Mouse (Mus musculus) cerebellum, adult 11 months (tissue): ENCODE measurements around the gene Ier5.

Source experiments
- DNase-seq: peaks from one replicate; pipeline ENCODE4 v3.0.0; 2022

Gene Ier5

DNA sequence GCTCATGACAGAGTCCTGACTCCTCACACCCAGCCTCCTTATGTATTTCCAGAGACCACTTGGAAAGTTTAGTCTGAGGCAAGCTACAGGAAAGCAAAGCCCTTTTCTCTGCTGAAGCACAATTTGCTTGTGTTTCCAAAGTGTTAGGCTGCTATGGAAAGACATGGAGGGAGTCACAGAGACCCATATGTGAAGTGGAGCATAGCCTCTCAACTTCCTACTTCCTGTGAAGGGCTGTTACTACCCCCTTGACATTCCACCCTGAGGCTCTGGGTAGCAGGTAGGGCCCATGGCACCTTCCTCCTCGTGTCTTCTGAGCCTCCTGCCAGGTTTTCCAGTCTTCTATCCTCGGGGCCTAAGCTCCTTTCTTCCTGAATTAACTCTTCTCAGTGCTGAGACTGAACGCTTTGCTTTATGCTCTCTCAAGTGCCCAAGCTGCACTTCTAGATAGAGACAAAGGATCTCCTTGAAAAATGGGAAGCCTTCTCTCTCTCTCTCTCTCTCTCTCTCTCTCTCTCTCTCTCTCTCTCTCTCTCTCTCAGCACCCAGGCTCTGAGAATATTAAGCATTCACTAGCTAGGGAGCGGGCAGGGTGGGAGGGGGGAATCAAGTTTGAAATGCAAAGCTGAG, 47.2 kb downstream of the Ier5 start:
- DNase-seq = no peak

DNA sequence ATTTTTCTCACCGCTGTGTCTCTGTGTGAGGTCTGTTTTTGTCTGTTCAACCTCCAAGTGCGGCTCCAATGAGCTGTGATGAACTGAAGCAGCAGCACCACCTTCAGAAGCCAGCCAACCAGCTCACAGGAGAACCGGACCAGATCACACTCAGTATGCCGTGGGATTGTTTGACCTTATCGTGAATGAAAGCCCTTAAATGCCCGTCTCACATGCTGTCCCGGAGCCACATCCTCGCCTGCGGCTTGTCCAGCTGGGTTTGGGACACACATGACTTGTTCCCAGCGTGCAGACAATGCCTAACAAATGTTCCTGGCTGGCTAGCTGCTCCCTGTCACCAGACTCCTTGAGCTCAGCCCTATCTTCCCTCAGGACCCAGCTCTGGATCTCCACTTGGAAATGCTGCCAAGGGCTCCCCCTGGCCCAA, 47.7 kb downstream of the Ier5 start:
- DNase-seq = peak; percentile 60

DNA sequence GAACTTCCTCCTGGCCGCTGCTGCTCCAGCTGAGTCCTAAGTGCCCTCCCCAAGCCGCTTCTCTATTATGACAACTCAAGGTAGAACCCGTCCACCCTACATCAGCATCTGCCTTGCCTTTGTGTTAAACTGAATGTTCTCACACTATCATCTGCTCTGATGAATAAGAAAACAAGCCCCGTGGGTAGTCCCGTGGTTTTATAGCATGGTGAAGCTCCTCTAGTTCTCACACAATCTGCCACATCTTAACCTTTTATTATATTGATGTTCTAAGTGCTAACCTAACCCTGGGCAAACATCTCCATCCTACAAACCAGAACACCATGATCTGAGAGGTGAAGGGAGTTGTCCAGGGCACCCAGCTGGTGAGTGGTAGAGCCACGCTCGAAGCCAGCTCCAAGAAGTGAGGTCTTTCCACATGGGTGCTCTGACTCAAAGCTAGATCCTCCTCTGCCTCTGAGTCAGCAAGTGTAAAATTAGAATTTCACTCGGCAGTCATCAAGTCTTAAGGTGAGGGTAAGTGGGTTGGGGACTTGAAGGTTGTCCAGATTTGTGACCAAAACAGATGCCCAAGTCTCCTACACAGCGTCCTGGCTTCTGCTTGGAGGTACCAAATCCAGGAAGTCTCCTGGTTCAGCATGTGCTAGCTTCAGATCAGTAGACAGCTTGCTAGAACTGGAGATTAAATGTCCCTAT, 48.4 kb downstream of the Ier5 start:
- no peak for DNase-seq

DNA sequence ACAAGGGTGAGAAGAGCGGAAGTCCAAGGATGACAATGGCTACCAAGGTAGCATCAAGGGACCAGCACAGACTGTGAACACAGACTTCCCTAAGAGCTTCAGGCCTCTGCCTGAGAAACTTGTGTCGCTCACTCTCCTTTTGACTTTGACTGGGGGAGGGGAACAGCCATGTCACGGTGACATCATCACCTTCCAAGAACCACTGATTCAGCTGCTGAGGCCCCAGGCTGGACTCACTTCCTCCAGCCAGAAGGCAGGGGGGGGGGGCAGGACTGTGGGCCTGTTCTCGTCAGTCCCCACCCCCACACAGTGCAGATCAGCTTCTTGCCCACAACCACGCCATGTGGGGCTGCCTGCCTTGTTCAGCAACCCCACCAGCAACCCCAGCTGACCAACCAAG, 49.3 kb downstream of the Ier5 start:
- no peak for DNase-seq

DNA sequence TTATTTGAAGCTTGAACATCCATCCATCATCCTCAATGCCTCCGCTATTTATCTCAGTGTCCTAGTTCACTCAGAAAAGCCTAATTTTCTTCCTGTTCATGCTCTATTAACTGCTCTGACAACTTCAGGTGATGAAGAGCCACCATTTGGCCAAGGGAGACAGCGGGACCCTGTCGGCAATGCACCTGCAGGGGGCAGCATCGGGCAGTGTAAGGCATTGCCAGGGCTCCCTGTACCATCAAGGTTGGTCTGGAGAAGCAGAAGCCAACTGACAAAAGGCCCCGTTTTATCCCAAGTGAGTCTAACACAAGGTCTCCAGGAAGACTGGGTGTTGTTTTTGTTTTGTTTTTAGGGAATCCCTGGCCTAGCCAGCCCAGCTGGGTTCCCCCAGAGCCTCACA, 50.5 kb downstream of the Ier5 start:
- peak; percentile 92 for DNase-seq
